Mouse (Mus musculus) cerebral cortex, adult 2 months (tissue): ENCODE data around the gene Ager.

Experiments used
- WGBS: fragments of 180-500 bp; shearing (Covaris S2); methylation state at CpG from one replicate; pipeline ENCODE4 v1.1.7; 2018; 5-methylcytosine and 5-hydroxymethylcytosine counted together

The Ager gene

DNA sequence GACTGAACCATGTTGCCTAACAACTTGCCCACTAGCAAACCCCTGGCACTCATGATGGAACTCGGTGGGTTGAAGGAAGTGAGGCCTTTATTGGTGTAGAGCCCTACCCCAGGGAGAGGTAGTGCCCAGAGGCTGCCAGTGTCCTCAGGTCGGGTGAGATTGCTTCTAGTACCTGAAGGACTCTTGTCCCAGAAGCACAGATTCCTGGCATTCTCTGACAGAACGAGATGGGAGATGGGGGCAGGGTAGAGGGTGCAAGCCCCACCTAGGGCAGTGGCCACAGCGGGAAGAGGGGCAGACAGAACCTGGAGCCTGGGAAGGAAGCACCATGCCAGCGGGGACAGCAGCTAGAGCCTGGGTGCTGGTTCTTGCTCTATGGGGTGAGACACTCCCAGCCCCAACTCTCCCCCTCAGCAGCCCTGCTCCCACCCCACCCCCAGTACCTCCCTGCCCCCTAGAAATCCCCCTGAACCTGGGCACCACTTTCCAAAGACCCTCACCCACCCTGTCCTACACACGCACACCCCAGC lies at the start of gene Ager:
Gene Ager (plus strand): TSS at position 297 of the 530 bp plus-strand sequence.
- WGBS = 18% methylated on average over 6 of the region's 6 CpGs

DNA sequence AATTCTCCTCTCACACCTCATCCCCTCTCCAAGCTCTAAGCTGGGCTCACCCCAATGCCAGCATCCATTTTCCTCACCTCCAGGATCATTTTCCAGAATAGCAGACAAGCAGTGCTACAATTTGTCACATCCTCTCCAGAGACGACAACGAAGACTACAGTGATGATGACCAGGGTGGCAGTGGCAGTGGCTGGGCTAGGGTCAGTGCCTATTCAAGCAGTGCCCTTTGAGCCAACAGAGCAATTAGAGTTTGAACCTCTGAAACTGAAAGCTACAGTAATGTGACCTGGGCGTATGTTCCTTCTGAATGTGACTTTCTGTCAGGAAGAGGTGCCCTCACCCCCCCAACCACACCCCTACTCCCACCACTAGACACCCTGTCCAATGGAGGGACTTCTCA lies 48.5 kb upstream of the Ager start:
- WGBS = 90% methylated on average over 3 of the region's 3 CpGs

DNA sequence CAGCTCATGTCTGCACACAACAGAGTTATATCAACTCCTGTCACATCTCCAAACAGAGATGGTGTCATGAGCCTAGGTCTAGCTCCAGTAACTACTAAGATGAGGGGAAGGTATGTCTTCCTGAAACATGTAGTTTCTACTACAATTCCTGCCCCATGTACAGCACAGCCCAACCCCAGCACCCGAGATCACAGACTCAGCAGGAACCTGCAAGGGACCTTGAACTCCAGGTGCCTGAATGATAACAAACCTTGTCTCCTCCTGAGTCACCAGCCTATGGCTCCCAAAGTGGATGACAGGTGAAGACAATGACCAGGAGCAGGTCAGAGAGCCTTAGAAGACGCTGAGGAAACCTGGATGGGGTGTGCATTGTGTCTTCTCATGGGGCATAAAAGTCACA lies 47.8 kb upstream of the Ager start:
- WGBS = 87% methylated on average over 2 of the region's 2 CpGs

DNA sequence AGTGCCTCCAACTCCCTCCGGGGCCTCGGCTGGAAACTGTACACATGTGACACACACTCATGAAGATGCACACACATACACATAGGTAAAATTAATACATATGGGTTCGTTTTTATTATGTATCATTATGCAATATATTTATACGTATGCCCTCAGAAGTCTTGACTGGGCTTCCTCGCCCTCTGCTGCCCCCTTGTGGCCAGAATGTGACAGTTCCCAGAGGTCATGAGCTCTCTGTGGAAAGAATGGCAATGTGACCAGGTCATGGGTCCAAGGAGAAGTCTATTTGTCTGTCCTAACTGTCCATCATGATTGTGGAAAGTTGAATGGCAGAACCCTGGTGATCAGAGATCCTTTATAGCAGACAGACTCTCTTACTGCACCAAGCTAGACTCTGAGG lies 42.2 kb upstream of the Ager start:
- 24% methylated on average over 5 of the region's 5 CpGs for WGBS

DNA sequence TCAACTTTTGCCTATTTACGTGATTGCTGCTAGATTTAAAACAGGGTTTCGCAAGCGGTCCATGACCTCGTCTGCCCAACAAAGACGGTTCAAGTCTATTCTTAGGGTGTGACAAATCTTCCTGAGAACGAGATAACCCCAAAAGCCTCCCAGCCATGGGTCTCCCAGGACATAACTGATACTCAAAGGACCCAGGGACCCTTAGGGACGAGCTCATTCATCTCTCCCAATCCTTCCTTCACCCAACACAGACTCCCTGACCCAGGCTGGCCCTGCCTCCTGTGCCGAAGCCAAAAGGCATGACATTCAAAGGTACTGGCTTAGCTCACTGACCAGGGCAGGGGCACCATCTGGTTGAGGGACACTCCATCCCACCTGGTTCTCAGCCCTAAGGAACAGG lies 41.3 kb upstream of the Ager start:
- WGBS = 92% methylated on average over 8 of the region's 8 CpGs

DNA sequence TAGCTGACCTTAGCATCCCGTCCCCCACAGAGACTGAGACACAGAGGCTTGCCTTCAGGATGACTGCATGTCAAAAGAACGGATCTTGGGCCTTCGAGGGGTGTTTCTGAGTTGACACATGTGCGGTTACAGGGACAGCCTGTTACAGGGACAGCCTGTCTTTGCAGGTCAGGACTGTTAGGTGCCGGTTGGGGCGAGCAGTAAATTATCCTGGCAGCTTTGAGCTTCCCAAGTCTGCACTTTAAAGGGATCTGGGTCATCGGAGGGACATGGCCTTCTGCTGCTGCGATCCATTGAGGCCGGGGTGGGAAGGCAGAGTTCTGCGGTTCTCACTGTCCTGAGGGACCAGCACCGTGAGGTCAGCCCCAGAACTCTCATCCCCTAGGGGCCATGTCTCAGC lies 40.3 kb upstream of the Ager start:
- WGBS = 83% methylated on average over 11 of the region's 11 CpGs

DNA sequence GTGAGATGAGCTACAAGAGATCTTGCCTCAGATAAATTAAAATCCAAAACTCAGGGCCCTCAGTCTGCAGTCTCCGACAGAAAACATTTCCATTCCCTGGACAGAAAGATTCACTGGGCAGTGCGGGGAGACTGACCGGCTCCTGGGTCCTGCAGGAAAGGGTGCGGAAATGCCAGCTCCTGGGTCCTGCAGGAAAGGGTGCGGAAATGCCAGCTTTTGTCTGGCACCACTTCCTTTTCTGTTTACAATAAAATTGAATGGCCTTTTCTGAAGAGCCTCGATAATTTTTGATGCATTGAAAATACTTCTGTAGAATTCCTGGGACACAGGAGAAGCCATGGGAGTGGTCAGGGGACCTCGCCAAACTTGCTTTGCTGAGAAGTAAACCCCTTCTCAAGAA lies 38.5 kb upstream of the Ager start:
- WGBS = 83% methylated on average over 7 of the region's 7 CpGs

DNA sequence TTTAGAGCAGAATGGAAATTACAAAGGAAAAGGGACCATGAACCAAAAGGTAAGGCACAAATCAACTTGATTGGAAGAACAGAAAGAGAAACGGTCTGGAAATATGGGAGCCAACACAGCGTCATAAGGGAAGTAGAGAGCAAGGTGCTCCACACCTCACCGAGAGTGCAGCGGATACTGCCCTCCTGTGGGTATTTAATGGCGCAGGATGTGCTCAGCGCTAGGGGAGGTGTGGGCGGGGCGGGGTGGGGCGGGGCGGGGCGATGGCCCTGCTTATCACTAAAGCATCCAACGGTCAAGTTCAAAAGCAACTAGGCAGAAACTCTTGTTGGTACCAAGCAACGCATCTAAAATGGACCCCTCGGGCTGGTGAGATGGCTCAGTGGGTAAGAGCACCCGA lies 37.8 kb upstream of the Ager start:
- 43% methylated on average over 15 of the region's 15 CpGs for WGBS

DNA sequence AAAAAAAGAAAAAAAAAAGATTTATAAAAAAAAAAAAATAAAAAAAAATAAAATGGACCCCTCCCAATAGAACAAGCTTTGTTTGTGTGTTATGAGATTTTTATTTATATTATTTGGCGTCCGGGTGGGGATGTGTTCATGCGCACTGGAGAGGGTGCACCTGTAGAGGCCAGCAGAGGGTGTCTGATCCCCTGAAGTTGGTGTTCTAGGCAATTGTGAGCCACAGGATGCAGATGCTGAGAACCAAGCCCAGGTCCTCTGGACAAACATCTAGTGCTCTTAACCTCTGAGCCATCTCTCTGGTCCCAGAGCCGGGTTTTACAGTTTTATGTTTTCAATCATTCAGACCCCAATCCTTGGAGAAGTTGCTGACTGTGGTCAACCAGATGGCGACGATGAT lies 37.2 kb upstream of the Ager start:
- 93% methylated on average over 6 of the region's 6 CpGs for WGBS

DNA sequence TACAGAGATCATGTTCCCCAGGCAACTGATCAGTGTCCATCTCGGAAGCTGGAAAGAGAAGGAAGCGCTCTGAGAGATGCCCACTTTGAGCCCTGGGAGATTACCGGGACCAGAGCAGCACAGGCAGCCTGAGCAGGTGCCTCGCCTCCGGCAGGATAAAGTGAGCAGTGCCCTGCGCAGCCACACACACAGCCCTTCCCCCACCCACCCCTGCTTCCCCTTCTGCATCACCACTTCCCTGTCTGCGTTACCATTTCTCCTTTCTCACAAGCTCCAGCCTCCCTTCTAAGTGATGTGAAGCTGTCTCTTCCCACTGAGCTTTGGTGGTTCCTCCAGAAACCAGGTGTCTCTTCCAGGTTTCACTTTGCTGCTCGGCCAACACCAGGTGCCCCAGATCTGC lies 36.5 kb upstream of the Ager start:
- WGBS = 47% methylated on average over 8 of the region's 8 CpGs

DNA sequence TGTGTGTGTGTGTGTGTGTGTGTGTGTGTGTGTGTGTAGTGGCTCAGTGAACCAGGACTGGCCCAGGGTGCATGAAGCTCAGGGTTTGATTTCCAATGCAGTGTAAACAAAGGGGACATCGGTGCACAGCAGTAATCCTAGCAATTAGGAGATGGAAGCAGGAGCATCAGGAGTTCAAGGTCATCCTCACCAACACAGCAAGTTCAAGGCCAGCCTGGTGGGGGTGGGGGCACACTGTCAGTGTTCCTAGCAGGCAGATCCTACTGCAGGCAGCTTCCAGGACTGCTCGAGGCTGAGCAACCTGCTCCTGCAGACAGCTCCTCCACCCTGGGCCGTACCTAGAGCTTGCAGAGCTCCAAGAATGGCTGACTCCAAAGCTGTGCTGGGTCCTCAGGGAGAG lies 35.1 kb upstream of the Ager start:
- WGBS = 79% methylated on average over 3 of the region's 3 CpGs

DNA sequence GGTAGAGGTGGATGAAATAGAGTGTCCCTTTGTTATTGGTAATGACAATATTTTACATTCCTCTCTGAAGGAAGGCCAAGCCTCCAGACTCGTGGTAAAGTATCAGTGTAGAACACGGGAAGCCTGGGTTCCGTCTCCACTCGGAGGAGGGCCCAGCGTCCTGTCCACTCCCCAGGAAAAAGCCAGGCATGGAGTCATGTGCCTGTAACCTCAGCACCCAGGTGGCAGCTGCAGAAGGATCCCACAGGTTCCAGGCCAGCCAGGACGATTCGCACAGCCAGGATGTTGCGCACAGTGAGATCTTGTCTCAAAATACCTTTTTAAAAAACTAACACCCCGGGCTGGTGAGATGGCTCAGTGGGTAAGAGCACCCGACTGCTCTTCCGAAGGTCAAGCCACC lies 34.3 kb upstream of the Ager start:
- WGBS = 79% methylated on average over 11 of the region's 11 CpGs

DNA sequence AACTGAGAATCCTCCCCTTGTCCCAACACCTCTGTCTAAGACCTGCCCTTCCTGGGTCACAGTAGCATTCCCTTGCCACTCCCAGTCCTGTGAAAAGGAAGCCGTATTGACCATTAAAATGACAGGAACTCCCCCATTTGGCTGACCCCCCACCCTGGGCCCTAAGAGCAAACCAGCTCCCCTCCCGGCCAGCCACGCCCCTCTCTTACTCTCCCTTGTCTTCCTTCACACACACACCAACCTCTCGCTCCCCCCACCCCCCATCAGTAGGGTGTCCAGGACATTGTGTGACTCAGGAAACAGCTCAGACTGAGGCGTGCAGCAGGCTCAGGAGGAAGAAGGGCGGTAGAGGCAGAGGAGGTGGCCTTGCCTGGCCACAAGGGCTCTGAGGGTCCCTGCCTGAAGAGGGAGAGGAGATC lies 33.6 kb upstream of the Ager start, which contains the start of gene Notch4:
Gene Notch4 (plus strand): TSS at position 266 of the 419 bp plus-strand sequence.
- WGBS = 41% methylated on average over 6 of the region's 6 CpGs

DNA sequence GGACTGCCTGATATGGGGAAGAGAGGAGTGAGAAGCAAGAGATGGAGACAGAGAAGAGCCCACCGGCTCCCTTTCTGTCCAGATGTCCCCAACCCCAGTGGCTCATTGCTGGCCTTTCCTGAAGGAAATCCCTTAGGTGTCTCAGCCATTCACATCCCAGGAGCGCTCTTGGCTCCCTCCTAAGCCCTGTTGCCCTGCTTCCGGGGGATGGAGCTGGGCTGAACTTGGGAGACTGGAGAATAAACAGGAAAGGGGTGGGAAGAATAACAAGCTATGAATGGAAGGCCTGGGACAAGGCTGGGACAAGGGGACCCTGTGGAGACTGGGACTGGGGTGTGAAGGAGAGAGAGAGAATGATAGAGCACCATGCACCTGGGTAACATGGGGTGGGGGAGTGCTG lies 32.9 kb upstream of the Ager start:
- WGBS = 62% methylated on average over 3 of the region's 3 CpGs

DNA sequence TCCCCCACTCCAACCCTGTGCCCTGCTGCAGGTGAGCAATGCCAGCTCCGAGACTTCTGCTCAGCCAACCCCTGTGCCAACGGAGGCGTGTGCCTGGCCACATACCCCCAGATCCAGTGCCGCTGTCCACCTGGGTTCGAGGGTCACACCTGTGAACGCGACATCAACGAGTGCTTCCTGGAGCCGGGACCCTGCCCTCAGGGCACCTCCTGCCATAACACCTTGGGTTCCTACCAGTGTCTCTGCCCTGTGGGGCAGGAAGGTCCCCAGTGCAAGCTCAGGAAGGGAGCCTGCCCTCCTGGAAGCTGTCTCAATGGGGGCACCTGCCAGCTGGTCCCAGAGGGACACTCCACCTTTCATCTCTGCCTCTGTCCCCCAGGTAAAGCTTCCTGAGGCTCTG lies 30.4 kb upstream of the Ager start:
- WGBS = 75% methylated on average over 9 of the region's 9 CpGs

DNA sequence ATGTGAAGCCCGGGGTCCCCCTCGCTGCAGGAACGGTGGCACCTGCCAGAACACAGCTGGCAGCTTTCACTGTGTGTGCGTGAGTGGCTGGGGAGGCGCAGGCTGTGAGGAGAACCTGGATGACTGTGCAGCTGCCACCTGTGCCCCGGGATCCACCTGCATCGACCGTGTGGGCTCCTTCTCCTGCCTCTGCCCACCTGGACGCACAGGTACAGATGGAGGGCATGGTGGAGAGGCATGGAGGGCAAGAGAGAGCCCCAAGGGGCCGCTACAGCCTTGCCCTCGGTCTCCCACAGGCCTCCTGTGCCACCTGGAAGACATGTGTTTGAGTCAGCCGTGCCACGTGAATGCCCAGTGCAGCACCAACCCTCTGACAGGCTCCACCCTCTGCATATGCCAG lies 29.2 kb upstream of the Ager start:
- WGBS = 82% methylated on average over 13 of the region's 13 CpGs

DNA sequence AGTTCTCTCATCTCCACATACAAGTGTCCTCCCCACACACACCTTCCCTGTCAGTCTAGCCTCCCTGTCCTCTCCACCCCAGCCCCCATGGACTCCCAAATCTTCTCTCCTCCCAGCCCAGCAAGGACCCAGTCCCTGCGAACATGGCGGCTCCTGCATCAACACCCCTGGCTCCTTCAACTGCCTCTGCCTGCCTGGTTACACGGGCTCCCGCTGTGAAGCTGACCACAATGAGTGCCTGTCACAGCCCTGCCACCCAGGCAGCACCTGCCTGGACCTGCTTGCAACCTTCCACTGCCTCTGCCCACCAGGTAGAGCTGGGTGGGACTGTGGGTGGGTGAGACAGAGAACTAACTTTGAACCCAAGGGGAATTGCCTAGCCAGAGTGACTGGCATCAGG lies 27.7 kb upstream of the Ager start:
- 76% methylated on average over 4 of the region's 4 CpGs for WGBS

DNA sequence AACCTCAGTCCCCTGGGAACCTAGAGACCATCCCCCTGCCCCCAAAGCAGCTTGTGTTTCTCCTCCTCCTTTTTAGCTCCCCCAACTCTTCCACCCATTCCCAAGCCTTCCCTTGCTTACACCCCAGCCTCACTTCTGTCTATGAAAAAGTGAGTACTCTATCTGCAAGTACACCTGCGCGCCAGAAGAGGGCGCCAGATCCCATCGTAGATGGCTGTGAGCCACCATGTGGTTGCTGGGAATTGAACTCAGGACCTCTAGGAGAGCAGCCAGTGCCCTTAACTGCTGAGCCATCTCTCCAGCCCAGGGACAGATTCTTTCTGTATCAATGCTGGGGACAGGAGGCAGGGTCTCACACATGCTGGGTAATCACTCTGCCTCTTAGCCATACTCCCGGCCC lies 25.8 kb upstream of the Ager start:
- WGBS = 22% methylated on average over 5 of the region's 5 CpGs

DNA sequence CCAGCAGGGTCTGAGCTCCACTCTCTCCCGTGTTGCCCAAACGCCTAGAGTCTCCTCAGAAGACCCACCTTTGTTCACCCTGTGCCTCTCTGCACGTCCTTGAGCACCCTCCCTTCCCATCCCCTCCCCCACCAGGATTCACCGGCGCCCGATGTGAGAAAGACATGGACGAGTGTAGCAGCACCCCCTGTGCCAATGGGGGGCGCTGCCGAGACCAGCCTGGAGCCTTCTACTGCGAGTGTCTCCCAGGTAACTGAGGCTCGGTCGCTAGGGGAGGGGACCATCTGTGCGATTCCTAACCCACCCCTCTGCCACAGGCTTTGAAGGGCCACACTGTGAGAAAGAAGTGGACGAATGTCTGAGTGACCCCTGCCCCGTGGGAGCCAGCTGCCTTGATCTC lies 25.3 kb upstream of the Ager start:
- WGBS = 23% methylated on average over 15 of the region's 15 CpGs

DNA sequence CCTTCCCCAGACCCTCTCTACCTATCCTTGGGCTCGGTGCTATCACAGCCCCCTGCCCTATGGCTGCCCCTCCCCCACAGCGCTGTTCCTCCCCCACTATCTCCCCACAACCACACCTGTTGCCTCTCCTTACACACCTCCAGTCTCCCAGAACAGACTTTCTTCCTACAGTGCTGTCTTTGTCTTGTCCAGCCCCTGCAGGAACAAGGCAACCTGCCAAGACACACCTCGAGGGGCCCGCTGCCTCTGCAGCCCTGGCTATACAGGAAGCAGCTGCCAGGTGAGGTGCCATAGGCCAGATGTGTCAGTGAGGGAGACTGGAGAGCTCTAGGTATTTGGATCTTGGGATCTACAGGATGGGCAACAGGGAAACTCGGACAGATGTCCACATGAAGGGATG lies 21.1 kb upstream of the Ager start:
- WGBS = 68% methylated on average over 5 of the region's 5 CpGs

DNA sequence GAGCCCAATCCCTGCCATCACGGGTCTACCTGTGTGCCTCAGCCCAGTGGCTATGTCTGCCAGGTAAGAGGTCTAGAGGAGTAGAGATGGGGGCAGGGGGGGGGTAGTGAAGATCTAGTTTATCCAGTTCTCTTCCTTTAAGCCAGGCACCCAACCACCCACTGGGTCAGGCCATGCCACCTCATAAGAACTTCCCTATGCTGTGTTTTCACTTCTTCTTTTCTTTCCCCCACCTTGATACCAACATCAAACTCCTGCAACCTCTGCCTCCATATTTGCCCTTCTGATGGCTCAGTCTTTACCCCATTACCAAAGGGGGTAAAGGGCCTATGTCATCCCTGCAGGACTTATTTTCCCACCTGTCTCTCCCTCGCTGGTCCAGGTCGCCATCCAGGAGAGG lies 19.6 kb upstream of the Ager start:
- 95% methylated on average over 3 of the region's 3 CpGs for WGBS

DNA sequence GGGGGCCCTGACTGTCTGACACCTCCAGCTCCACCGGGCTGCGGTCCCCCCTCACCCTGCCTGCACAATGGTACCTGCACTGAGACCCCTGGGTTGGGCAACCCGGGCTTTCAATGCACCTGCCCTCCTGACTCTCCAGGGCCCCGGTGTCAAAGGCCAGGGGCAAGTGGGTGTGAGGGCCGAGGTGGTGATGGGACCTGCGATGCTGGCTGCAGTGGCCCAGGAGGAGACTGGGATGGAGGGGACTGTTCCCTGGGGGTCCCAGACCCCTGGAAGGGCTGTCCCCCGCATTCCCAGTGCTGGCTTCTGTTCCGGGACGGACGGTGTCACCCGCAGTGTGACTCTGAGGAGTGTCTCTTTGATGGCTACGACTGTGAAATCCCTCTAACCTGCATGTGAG lies 15.1 kb upstream of the Ager start:
- 92% methylated on average over 12 of the region's 12 CpGs for WGBS

DNA sequence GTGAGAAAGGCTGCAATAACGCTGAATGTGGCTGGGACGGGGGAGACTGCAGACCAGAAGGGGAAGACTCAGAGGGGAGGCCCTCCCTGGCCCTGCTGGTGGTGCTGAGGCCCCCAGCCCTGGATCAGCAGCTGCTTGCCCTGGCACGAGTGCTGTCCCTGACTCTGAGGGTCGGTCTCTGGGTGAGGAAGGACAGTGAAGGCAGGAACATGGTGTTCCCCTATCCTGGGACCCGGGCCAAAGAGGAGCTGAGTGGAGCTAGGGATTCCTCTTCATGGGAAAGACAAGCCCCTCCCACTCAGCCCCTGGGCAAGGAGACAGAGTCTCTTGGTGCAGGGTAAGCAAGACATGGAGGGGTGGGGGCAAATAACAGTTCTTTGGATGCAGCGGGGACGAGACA lies 14.3 kb upstream of the Ager start:
- WGBS = 72% methylated on average over 7 of the region's 7 CpGs

DNA sequence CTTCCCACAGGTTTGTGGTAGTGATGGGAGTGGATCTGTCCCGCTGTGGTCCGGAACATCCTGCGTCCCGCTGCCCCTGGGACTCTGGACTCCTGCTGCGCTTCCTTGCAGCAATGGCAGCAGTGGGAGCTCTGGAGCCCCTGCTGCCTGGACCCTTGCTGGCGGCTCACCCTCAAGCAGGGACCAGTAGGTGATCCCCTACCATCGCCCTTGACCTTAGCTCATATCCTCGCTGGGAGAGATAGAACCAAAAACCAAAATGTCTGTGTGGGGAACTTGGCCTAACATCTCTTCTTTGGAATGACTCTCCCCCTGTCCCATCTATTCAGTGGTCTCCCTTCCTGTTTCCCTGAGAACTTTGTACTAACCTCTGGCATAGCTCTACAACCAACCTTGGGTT lies 13.8 kb upstream of the Ager start:
- WGBS = 94% methylated on average over 8 of the region's 8 CpGs

DNA sequence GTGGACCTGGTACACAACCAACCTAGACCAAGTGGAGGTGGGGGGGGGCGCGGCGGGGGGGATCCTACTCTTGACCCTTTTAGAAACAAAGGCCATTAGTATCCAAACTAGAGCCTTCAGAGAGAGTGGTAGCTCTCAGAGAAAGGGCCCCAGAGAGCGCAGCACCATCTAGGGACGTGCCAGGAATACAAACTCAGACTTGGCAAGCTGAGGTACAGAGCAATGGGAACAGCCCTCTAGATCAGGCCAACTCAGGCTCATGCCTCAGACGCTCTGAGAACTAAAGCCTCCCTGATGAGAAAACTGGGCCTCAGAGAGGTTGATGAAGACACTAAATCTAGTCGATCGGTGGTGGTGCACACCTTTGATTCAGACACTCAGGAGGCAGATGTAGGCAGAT lies 12.5 kb upstream of the Ager start:
- 71% methylated on average over 8 of the region's 8 CpGs for WGBS
